Mouse (Mus musculus) neutrophil, adult 5-6 weeks (primary cell): ENCODE measurements around the gene Bicc1. TPM values are rescaled to one million over a fixed set of nuclear protein-coding genes. Genes with fewer than 3 reads are reported as not detected.

Experiments used
- ATAC-seq: fragments of 151-379, 151-347 bp; 2 replicates; pipeline ENCODE4 v1.8.0; 2017; ENCODE audit warnings: mild to moderate bottlenecking, moderate TSS enrichment; ENCODE audit not compliant: insufficient number of reproducible peaks, poor library complexity, low FRiP score, severe bottlenecking; ENCODE audit errors: extremely low read depth
- total RNA-seq: library from RNA; stranded (forward); fragments of 200-1000 nt; gene quantifications from 2 replicates; pipeline ENCODE4 v1.2.3, GENCODE M21; 2017

Bicc1 gene
- total RNA-seq, 1 experiment from 2014 or later = not detected

DNA sequence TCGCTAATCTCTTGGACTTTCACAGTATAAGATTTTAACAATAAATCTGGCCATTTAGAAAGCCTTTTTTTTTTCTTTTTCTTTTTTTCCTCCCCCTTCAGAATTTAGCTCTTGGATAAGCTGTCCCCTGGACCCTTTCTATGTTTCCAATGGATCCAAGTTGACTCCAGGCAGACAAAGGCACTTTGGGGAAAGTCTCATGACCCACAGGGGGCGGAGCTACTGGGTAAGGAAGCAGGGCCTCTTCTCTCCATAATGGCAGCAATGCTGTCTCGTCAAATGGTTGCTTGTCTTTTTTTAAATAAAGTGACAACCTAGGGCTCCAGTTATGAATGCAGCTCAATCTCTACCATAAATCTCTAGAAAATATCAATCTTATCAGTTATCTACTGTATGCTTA lies 235.6 kb downstream of the Bicc1 start:
- ATAC-seq = no peak

GRCm38 (mm10) chr10:70921481-70921880 lies 238.0 kb downstream of the Bicc1 start:
- ATAC-seq = no peak

DNA sequence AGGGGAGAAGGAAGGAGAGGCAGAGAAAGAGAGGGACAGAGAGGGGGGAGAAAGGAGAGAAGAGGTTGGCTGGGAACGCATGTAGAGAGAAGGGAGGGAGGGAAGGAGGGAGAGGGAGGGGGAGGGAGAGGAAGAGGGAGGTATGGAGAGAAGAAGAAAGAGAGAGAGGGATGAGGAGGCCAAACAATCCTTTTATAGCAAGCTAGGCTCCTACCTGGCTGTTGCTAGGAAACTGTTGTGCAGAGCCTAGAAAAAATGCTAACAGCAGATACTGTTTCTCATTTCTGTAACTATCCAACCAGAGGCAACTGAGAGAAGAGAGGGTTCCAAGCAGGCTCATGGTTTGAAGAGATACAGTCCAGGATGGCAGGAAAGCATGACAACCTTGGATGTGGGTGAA lies 239.6 kb downstream of the Bicc1 start:
- ATAC-seq = no peak

DNA sequence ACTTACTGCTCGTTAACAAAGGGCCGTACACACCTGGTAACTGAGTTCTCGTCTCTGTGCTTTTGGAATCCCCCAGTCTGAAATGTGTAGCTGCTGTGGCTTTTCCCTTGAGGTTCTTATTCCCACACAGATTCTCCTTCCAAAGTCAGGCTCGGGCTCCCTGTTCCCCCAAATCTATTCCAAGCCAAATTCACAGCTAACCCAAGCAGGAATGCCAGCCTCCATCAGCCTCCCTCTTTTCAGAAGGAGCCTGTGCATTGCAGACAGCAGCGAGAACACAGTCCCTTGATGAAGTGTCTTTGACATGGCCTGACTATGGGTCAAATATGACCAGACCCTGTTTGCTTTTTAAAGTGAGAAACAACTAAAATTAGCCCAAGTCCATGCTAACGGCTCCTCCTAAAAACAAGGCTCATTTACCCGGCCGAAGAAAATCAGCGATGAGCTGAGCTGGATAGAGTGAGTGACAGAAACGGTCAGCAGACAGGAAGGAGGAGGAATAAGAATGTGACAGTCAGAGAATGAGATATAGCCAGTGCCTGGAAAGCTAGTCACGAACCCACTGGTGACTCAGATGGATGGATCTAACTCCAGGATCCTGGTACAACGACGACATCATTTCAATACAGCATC lies 240.4 kb downstream of the Bicc1 start:
- ATAC-seq = no peak

DNA sequence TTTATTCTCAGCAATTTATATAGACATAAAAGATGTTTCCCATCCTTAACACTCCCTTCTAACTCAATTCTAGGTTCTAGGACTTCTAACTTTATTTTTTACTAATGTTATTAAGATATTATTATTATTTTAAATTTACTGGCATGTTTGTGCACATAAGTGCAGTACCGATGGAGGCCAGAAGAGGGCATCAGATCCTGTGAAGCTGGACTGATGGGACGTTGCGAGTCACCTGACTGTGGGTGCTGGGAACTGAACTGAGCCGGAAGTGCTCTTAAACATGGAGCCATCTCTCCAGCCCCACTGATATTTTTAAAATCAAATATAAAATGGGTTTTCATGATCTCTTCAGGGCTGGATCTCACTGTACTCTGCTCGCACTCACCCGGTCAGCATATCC lies 242.8 kb downstream of the Bicc1 start:
- ATAC-seq = no peak

DNA sequence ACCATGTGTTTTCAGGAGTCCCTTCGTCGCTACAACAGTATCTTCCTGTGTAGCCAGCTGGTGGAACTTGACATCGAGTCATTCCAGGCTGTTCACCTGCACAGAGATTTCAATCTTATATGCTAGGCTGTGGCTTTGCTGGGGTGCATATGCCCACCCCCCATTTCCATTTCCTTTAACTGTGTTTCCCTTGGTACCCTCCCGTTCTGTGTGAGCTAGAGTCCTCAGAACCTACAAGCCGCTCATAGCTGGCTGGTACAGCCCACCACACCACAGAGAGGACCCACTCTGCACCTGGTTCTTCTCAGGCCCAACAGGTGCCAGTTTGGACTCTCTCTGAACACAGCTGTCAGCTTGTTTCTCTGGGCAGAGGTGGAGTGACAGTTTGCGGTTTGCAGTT lies 244.4 kb downstream of the Bicc1 start:
- no peak for ATAC-seq

DNA sequence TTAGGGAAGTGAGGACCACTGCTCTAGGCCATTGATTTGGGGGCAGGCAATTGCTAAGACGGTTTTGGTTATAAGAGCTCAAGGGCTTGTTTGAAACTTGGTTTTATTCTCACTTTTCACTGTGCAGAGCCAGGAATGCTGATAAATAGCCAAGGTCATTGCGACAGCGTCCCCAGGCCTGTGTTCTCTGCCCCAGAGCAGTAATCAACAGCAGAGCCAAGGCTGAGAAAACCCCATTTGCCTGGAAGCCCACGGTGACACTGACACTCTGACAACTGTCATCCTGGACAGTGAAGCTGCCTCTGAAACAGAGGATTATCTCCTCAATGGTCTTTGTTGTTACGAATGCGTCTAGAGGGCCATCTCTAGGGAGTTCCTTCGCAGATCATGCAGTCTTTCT lies 255.6 kb downstream of the Bicc1 start:
- ATAC-seq = no peak

- no peak for ATAC-seq
Observed at GRCm38 (mm10) chr10:70902751-70903485, 256.6 kb downstream of the Bicc1 start.

- ATAC-seq = no peak
Observed at GRCm38 (mm10) chr10:70901193-70901875, 258.2 kb downstream of the Bicc1 start.

- ATAC-seq = no peak
Observed at GRCm38 (mm10) chr10:70895891-70896290, 263.6 kb downstream of the Bicc1 start.

- no peak for ATAC-seq
Observed at GRCm38 (mm10) chr10:70878046-70878445, 281.5 kb downstream of the Bicc1 start.

- ATAC-seq = no peak
Observed at GRCm38 (mm10) chr10:70877631-70878030, 281.9 kb downstream of the Bicc1 start.

- ATAC-seq = no peak
Observed at GRCm38 (mm10) chr10:70876522-70876921, 283.0 kb downstream of the Bicc1 start.

- no peak for ATAC-seq
Observed at GRCm38 (mm10) chr10:70876119-70876518, 283.4 kb downstream of the Bicc1 start.

DNA sequence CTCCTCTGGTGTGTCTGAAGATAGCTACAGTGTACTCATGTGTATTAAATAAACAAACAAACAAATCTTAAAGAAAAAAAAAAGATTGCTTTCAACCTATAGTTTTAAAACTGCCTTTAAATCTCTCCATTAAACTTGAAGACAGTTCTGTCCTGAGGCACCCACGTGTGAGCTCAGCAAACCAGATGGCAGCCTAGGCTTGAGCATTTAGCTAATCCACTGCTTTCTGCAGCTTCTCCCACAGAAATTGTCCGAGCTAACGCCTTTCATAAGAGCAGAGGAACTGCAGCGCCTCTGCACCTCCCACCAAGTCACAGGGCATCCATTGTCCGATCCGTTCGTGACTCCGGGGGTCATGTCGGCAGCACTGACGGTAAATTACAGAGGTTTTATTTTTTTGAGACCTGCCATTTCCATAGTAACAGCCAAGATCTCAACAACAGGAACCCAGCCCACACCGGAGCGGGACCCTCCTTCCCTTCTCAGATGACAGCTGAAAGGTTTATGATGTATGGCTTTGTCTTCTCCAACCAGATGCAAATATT lies 284.4 kb downstream of the Bicc1 start:
- no peak for ATAC-seq

Other genes with a start within 250 kb of the Bicc1 start
- gene Tfam, start 78.6 kb upstream of the Bicc1 start, total RNA-seq = 83.7 and 91.0 TPM in 2 replicates
- 60.8 and 66.4 TPM in 2 replicates for gene Ube2d1, start 125.6 kb upstream of the Bicc1 start, total RNA-seq
- 3.3 and 4.7 TPM in 2 replicates for gene Cisd1, start 185.3 kb upstream of the Bicc1 start, total RNA-seq
- 39.9 and 41.0 TPM in 2 replicates for gene Ipmk, start 188.1 kb upstream of the Bicc1 start, total RNA-seq